Mouse (Mus musculus) erythroblast, embryonic 14.5 days (primary cell): ENCODE results near the gene Scgb1b27.
"Not testable (repeated sequence)": the region's sequence is repeated elsewhere in the genome, so short reads cannot be mapped to it uniquely, and the experiment has no call there.

Experiments
- GATA1 ChIP-seq: IDR thresholded peaks from 2 replicates; pipeline ENCODE4 v1.6.1; 2012; ENCODE audit warnings: low read length, inconsistent platforms, mixed read lengths
- TAL1 ChIP-seq: IDR thresholded peaks from 3 replicates; pipeline ENCODE4 v1.6.1; 2012; ENCODE audit warnings: low read length, inconsistent platforms, mixed read lengths

- TF ChIP-seq TAL1, GATA1: not testable (repeated sequence)
Measured at GRCm38 (mm10) chr7:33982281-33982680, 39.0 kb upstream of the Scgb1b27 start.
